Mouse (Mus musculus): ENCODE results near the gene Birc2.
"Not testable (repeated sequence)": the region's sequence is repeated elsewhere in the genome, so short reads cannot be mapped to it uniquely, and the experiment has no call there.

Birc2 gene

GRCm38 (mm10) chr9:7836905-7837805 is at the start of gene Birc2:
Gene Birc2 (minus strand): TSS chr9:7837064.
- DNase-seq (ENCODE audit: extremely low read depth, low read depth, low spot score) = peak; percentile 52

GRCm38 (mm10) chr9:7884346-7884745 is 47.5 kb upstream of the Birc2 start:
- DNase-seq (ENCODE audit: extremely low read depth, low read depth, low spot score) = no peak

GRCm38 (mm10) chr9:7882304-7882865 is 45.5 kb upstream of the Birc2 start:
- DNase-seq (ENCODE audit: extremely low read depth, low read depth, low spot score) = no peak

GRCm38 (mm10) chr9:7873511-7874211 is 36.8 kb upstream of the Birc2 start:
- no peak for DNase-seq (ENCODE audit: extremely low read depth, low read depth, low spot score)

- no peak for DNase-seq (ENCODE audit: extremely low read depth, low read depth, low spot score)
These were observed 36.0 kb upstream of the Birc2 start, which contains the start of gene Birc3 for GRCm38 (mm10) chr9:7872775-7873439. Gene Birc3 (minus strand): TSS chr9:7873186.

- DNase-seq (ENCODE audit: extremely low read depth, low read depth, low spot score) = no peak
These were observed 35.3 kb upstream of the Birc2 start for GRCm38 (mm10) chr9:7872044-7872774.

- DNase-seq (ENCODE audit: extremely low read depth, low read depth, low spot score) = peak; percentile 25
These were observed 34.6 kb upstream of the Birc2 start for GRCm38 (mm10) chr9:7871316-7872043.

- peak; percentile 21 for DNase-seq (ENCODE audit: extremely low read depth, low read depth, low spot score)
These were observed 33.9 kb upstream of the Birc2 start for GRCm38 (mm10) chr9:7870556-7871315.

GRCm38 (mm10) chr9:7868838-7869491 is 32.1 kb upstream of the Birc2 start:
- peak; percentile 75 for DNase-seq (ENCODE audit: extremely low read depth, low read depth, low spot score)

- peak; percentile 37 for DNase-seq (ENCODE audit: extremely low read depth, low read depth, low spot score)
These were observed 31.1 kb upstream of the Birc2 start for GRCm38 (mm10) chr9:7867981-7868380.

GRCm38 (mm10) chr9:7866981-7867380 is 30.1 kb upstream of the Birc2 start:
- DNase-seq (ENCODE audit: extremely low read depth, low read depth, low spot score) = not testable (repeated sequence)

- DNase-seq (ENCODE audit: extremely low read depth, low read depth, low spot score) = no peak
These were observed 24.1 kb upstream of the Birc2 start for GRCm38 (mm10) chr9:7860976-7861375.

- no peak for DNase-seq (ENCODE audit: extremely low read depth, low read depth, low spot score)
These were observed 19.0 kb upstream of the Birc2 start for GRCm38 (mm10) chr9:7855912-7856311.

- DNase-seq (ENCODE audit: extremely low read depth, low read depth, low spot score) = no peak
These were observed 18.5 kb upstream of the Birc2 start for GRCm38 (mm10) chr9:7855374-7855773.

GRCm38 (mm10) chr9:7854196-7854595 is 17.3 kb upstream of the Birc2 start:
- not testable (repeated sequence) for DNase-seq (ENCODE audit: extremely low read depth, low read depth, low spot score)

- DNase-seq (ENCODE audit: extremely low read depth, low read depth, low spot score) = no peak
These were observed 15.7 kb upstream of the Birc2 start for GRCm38 (mm10) chr9:7852346-7853230.

- DNase-seq (ENCODE audit: extremely low read depth, low read depth, low spot score) = no peak
These were observed 15.0 kb upstream of the Birc2 start for GRCm38 (mm10) chr9:7851841-7852240.

GRCm38 (mm10) chr9:7848191-7848590 is 11.3 kb upstream of the Birc2 start:
- no peak for DNase-seq (ENCODE audit: extremely low read depth, low read depth, low spot score)
